In genomic region chr5:137314193-137315083, GRCm38 (mm10) we compare ENCODE assay signal across 9 mouse cellular contexts. TPM values are rescaled to one million over a fixed set of nuclear protein-coding genes. Genes with fewer than 3 reads are reported as not detected.
A peak's percentile ranks its signal among the peaks of the same experiment; 100 is the strongest.
DNase-seq lines count a peak whose midpoint lies in the region; ATAC-seq and TF ChIP-seq lines count a peak whose summit lies in the region.
"Had no signal": no experiment of that assay in that cellular context is flagged by ENCODE, and none has a peak within 500 bp of the region (broad histone marks: within the 10 kb centered on the region; RNA-seq: fewer than 3 reads in every experiment).

Trip6 (minus strand) TSS chr5:137314404.

- peak within 1 kb of the TSS; percentile 80 for H3K4me3 ChIP-seq in brown adipose tissue, adult 24 weeks (ENCODE audit: insufficient read depth, low read depth, low read length)
- peak within 1 kb of the TSS; percentile 83 for H3K4me3 ChIP-seq in gastrocnemius, adult 2 months
- H3K4me3 ChIP-seq in hindbrain, embryonic 12.5 days: peak within 1 kb of the TSS; percentile 46
- H3K4me3 ChIP-seq in midbrain, embryonic 10.5 days: peak within 1 kb of the TSS; percentile 76
- H3K4me3 ChIP-seq in stomach, embryonic 15.5 days (replicated peaks): peak within 1 kb of the TSS; percentile 52

- DNase-seq in frontal cortex, postnatal 25 days (ENCODE audit: low spot score in 2 of 2): no peak
- DNase-seq in gastrocnemius, adult 2 months: peak; percentile 90
- DNase-seq in left cerebral cortex, postnatal 4 days: peak; percentile 79
- peak; percentile 93 for DNase-seq in midbrain, embryonic 10.5 days (ENCODE audit: low spot score)

- intact Hi-C loops in gastrocnemius, adult 2 months (cut with DNase I): no loop called here
- intact Hi-C loops in left cerebral cortex, postnatal 4 days (cut with DNase I): no loop called here

- H3K9me3 ChIP-seq in hindbrain, embryonic 12.5 days (replicated peaks): no peaks in the 10 kb centered on the region
- H3K9me3 ChIP-seq in midbrain, embryonic 10.5 days (replicated peaks): no peaks in the 10 kb centered on the region
- H3K9me3 ChIP-seq in stomach, embryonic 15.5 days: no peaks in the 10 kb centered on the region

- peak within 1 kb of the TSS; percentile 68 for H3K4me2 ChIP-seq in hindbrain, embryonic 12.5 days (replicated peaks)
- peak within 1 kb of the TSS; percentile 67 for H3K4me2 ChIP-seq in stomach, embryonic 15.5 days

- peaks cover 38% of the 10 kb centered on the region for H3K36me3 ChIP-seq in hindbrain, embryonic 12.5 days
- H3K36me3 ChIP-seq in midbrain, embryonic 10.5 days: peaks cover 49% of the 10 kb centered on the region
- peaks cover 21% of the 10 kb centered on the region for H3K36me3 ChIP-seq in stomach, embryonic 15.5 days

- peaks cover 9% of the 10 kb centered on the region for H3K27me3 ChIP-seq in hindbrain, embryonic 12.5 days
- no peaks in the 10 kb centered on the region; the same call in 1 of the 2 replicates for H3K27me3 ChIP-seq in midbrain, embryonic 10.5 days (ENCODE audit: low read depth, poor library complexity, severe bottlenecking)
- no peaks in the 10 kb centered on the region for H3K27me3 ChIP-seq in stomach, embryonic 15.5 days (replicated peaks)
- H3K27me3 ChIP-seq: CH12.LX had no signal

- peaks cover 7% of the 10 kb centered on the region; the same call in 1 of the 2 replicates for H3K4me1 ChIP-seq in brown adipose tissue, adult 24 weeks (ENCODE audit: control insufficient read depth, insufficient read depth, insufficient read length, low read length)
- H3K4me1 ChIP-seq in hindbrain, embryonic 12.5 days: peaks cover 34% of the 10 kb centered on the region
- H3K4me1 ChIP-seq in midbrain, embryonic 10.5 days: peaks cover 41% of the 10 kb centered on the region
- H3K4me1 ChIP-seq in stomach, embryonic 15.5 days: peaks cover 31% of the 10 kb centered on the region

- 12% methylated on average over 30 of the region's 30 CpGs for WGBS in hindbrain, embryonic 12.5 days
- WGBS in midbrain, embryonic 10.5 days: 10% methylated on average over 30 of the region's 30 CpGs
- 17% methylated on average over 30 of the region's 30 CpGs for WGBS in stomach, embryonic 15.5 days

- ATAC-seq in frontal cortex, adult (ENCODE audit: low TSS enrichment): peak; percentile 76
- ATAC-seq in hindbrain, embryonic 12.5 days (ENCODE audit: low FRiP score): peak; percentile 89
- ATAC-seq in stomach, embryonic 15.5 days (ENCODE audit: insufficient read depth, low FRiP score, low read depth): peak; percentile 88

- H3K27ac ChIP-seq in brown adipose tissue, adult 24 weeks (replicated peaks; ENCODE audit: low read depth, low read length): peak within 1 kb of the TSS; percentile 86
- H3K27ac ChIP-seq in gastrocnemius, adult 2 months: peak within 1 kb of the TSS; percentile 91
- H3K27ac ChIP-seq in hindbrain, embryonic 12.5 days: peak within 1 kb of the TSS; percentile 72
- peak within 1 kb of the TSS; percentile 93 for H3K27ac ChIP-seq in midbrain, embryonic 10.5 days (replicated peaks)
- peak within 1 kb of the TSS; percentile 93 for H3K27ac ChIP-seq in stomach, embryonic 15.5 days

- peak within 1 kb of the TSS; percentile 73 for H3K9ac ChIP-seq in hindbrain, embryonic 12.5 days
- peak within 1 kb of the TSS; percentile 66 for H3K9ac ChIP-seq in stomach, embryonic 15.5 days

- no peak for TF ChIP-seq CTCF in gastrocnemius, adult 2 months (IDR thresholded peaks at IDR 0.05)

RNA-seq across cellular contexts. Expression of gene Trip6, which starts in this region (rescaled TPM):
- polyA plus RNA-seq in brown adipose tissue, adult 24 weeks (2012; ENCODE audit: insufficient read depth, insufficient read length, missing spikeins): 13.1 and 20.6 TPM in 2 replicates
- 1 to 10 TPM; 2.1 to 3.1 TPM for total RNA-seq in gastrocnemius, adult 2 months (2021)
- polyA plus RNA-seq in hindbrain, embryonic 12.5 days (2016; fragmentation: Nextera tagmentation; extraction: Ambion mirVana): 40.0 and 40.7 TPM in 2 replicates
- total RNA-seq in left cerebral cortex, postnatal 4 days (2021): 1 to 10 TPM; 7.1 to 8.0 TPM
- 61.0 and 61.1 TPM in 2 replicates for polyA plus RNA-seq in midbrain, embryonic 10.5 days (2016; fragmentation: Nextera tagmentation; extraction: Ambion mirVana)
- polyA plus RNA-seq in stomach, embryonic 15.5 days (2015; fragmentation: Nextera tagmentation; extraction: Ambion mirVana): 73.2 and 73.4 TPM in 2 replicates

Comparison
In these comparisons a context has a peak if more than half of its experiments do, and no peak if none do; other contexts are left out.
1. DNase-seq: peak in gastrocnemius, adult 2 months (single experiment), left cerebral cortex, postnatal 4 days (single experiment) and midbrain, embryonic 10.5 days (single experiment); none in frontal cortex, postnatal 25 days (0 of 2).
2. Peak in every context shown above with its lines, with median percentiles within 50 percentile points of each other: ATAC-seq, H3K27ac ChIP-seq and H3K4me3 ChIP-seq.